Mouse (Mus musculus) left cerebral cortex, adult 2 months (tissue): ENCODE results near the gene Atp12a. TPM values are rescaled to one million over a fixed set of nuclear protein-coding genes. Genes with fewer than 3 reads are reported as not detected.

ENCODE experiments used
- DNase-seq, 2 experiments: peaks; one replicate each; pipeline ENCODE4 v3.0.0; 2021 to 2022; ENCODE audit warnings: low spot score in 2 of 2, mixed read lengths in 1 of 2; ENCODE audit errors: extremely low spot score in 1 of 2
- H3K27ac ChIP-seq: fragments of 200-600 bp; 2 replicates; pipeline ENCODE4 v1.8.1; 2022
- H3K4me3 ChIP-seq: fragments of 200-600 bp; 2 replicates; pipeline ENCODE4 v1.8.1; 2022
- CTCF ChIP-seq: fragments of 200-600 bp; IDR thresholded peaks from 2 replicates; pipeline ENCODE4 v1.8.1; 2022; ENCODE audit warnings: antibody characterized with exemption, mild to moderate bottlenecking, moderate library complexity
- intact Hi-C: fragments of 180-260 bp; cut with DNase I; formaldehyde crosslinking; loops from one replicate; pipeline ENCODE4 v1.15.1; 2025
- long read RNA-seq, 2 experiments: library from polyadenylated mRNA; stranded (forward); transcript quantifications; one replicate each; pipeline ENCODE4 v2.0.0; 2021; ENCODE audit warnings: borderline mapping rate in 2 of 2
- total RNA-seq, 2 experiments: library from RNA; stranded (reverse); gene quantifications; 2 replicates each; pipeline ENCODE4 v1.2.3; 2021

Gene Atp12a
- total RNA-seq, result under 1 TPM; 0.09 to 0.27 TPM
- long read RNA-seq, experiment 1, result 0 reads
- long read RNA-seq, experiment 2, partial matches to known transcripts, result 0 of 2 reads
- long read RNA-seq, experiment 2, other reads (novel, unspliced or antisense), result 2 of 2 reads

DNA sequence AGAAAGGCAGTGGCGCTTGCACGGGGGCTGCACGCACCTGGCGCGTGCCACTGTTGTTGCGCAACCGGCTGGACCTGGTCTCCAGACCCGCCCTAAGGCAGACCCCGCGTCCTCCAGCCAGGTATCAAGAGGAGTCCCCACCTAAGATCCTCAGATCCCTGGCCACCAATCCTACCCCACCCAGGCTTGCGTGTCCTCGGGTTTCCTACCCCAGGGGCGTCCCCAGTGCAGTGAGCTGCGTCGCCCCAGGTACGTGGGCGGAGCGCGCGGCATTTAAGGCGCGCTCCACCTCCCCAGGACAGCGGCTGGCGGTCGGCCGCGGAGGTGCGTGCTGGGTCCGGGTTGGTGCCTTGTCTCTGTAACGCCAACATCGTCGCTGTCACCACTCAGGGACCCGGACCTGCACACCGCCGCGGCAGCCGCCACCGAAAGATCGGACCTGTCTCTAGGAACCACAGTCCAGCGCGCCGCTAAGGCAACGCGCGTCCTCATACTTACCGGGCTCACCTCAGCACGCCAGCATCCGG is at the start of gene Atp12a:
Gene Atp12a, plus strand, starts transcription at position 358 of the 527 bp plus-strand sequence.
- Histone ChIP-seq H3K27ac (no peak within 1 kb of the TSS), H3K4me3 (peak within 1 kb of the TSS; percentile 39)
- intact Hi-C loops, result no loop called here
- no peak for TF ChIP-seq CTCF
- DNase-seq, result no peak

GRCm38 (mm10) chr14:56315519-56315918 is 49.3 kb upstream of the Atp12a start:
- Histone ChIP-seq H3K4me3 (no peak overlapping the region), H3K27ac (no peak overlapping the region)
- DNase-seq, result no peak
- no peak for TF ChIP-seq CTCF
- intact Hi-C loops, result loop anchor here (2.0 kb wide), 1 partner anchor 37 kb away; no protein-coding TSS in a partner anchor

DNA sequence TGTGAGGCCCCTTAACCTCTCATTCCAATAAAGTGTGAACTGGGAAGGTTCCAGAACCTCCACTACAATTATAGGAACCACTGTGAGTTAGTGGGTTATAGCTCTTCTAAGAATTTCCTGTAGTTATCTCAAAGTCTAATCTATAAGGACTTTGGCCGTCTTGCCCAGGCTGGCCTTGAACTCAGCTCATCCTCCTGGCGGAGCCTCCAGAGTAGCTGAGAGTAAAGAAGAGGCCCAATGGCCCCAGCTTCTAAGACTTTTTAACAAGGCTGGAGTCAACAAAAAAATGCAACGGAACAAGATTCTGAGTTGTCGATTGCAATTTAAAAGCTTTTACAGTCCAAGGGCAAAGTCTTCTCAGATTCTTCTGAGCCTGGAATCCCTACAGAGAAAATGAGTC is 48.5 kb upstream of the Atp12a start:
- no peak for TF ChIP-seq CTCF
- no peak overlapping the region for H3K27ac ChIP-seq
- intact Hi-C loops, result no loop called here
- no peak for DNase-seq
- H3K4me3 ChIP-seq, result no peak overlapping the region

DNA sequence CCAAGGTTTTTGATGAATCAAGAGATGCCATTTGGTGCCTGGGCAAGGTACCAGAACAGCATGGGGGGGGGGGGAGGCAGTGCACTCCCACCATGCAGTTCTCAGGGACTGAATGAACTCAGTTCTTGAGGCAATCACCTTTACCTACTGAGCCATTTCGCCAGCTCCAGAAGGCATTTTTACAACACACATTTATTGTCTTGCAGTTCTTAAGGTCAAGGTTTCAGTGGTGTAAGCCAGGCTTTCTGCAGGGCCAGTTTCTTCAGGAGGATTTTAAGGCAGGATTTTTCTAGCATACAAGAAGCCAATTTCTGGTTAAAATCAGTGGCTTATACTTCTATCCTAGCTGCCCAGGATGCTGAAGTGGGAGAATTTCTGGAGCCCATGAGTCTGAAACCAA is 41.9 kb upstream of the Atp12a start:
- H3K4me3 ChIP-seq, result no peak overlapping the region
- DNase-seq, result no peak
- TF ChIP-seq CTCF, result no peak
- intact Hi-C loops, result no loop called here
- no peak overlapping the region for H3K27ac ChIP-seq

DNA sequence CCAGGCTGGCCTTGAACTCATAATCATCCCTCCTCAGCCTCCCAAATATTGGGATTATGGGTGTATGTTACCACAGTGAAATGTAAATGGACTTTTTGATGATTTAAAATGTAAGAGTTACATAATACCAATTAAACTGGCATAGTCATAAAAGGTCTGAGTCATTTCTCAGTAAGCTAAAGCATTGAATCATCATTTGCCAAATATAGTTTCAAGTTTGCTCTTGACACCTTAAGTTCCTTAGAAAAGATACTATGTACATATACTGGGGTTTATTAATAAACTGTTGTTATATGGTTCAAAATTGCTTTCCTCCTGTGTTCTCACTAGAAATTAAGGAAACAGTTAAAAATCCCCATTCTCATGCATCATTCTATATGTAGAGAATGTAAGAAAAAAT is 39.8 kb upstream of the Atp12a start:
- no peak overlapping the region for H3K4me3 ChIP-seq
- DNase-seq, result no peak
- no peak overlapping the region for H3K27ac ChIP-seq
- TF ChIP-seq CTCF, result no peak
- intact Hi-C loops, result no loop called here

DNA sequence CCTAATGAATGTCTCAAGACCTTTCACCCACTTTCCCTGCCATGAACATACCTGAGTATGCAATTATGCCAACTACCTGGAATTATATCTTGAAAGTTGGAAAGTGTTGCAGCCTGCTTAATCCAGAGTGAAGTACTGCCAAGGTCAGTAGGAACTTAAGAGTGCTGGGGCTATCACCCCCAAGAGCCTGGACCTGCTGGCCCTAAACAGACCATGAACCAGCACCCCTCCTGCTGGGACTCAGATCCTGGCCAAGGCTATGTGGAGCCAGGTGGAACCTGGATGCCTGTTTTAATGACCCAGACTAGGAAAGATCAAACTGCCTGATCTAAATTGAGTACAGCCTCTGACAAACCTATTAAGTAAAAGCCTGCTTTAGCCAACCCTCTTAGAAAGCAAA is 31.2 kb upstream of the Atp12a start:
- intact Hi-C loops, result no loop called here
- Histone ChIP-seq H3K4me3 (no peak overlapping the region), H3K27ac (no peak overlapping the region)
- no peak for TF ChIP-seq CTCF
- no peak for DNase-seq

- Histone ChIP-seq H3K27ac (no peak overlapping the region), H3K4me3 (no peak overlapping the region)
- no peak for DNase-seq
- no peak for TF ChIP-seq CTCF
- intact Hi-C loops, result no loop called here
Observed at GRCm38 (mm10) chr14:56334437-56334836, 30.4 kb upstream of the Atp12a start.

- intact Hi-C loops, result no loop called here
- H3K27ac ChIP-seq, result no peak overlapping the region
- TF ChIP-seq CTCF, result no peak
- no peak for DNase-seq
- no peak overlapping the region for H3K4me3 ChIP-seq
Observed at GRCm38 (mm10) chr14:56336032-56336431, 28.8 kb upstream of the Atp12a start.

GRCm38 (mm10) chr14:56337075-56337474 is 27.8 kb upstream of the Atp12a start:
- H3K27ac ChIP-seq, result no peak overlapping the region
- intact Hi-C loops, result no loop called here
- no peak for DNase-seq
- no peak for TF ChIP-seq CTCF
- no peak overlapping the region for H3K4me3 ChIP-seq

DNA sequence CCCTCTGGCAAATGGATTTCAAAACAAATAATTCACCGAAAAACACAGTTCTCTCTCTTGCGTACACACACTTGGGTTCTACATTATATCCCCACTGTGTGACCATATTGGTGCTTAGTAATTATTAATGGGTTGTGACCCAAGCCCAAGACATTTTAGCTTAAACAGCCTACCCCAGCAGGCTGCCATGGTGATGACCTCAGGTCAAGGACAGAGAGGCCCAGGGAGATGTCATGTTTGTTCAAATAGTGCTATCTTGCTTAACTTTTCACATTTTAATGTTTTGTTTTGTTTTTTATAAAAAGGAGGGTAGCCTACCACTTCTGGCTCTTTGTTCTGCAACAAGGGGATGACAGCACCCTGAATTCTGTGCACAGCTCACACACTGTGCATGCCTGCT is 27.2 kb upstream of the Atp12a start:
- no peak overlapping the region for H3K27ac ChIP-seq
- H3K4me3 ChIP-seq, result no peak overlapping the region
- TF ChIP-seq CTCF, result no peak
- no peak for DNase-seq
- intact Hi-C loops, result no loop called here

DNA sequence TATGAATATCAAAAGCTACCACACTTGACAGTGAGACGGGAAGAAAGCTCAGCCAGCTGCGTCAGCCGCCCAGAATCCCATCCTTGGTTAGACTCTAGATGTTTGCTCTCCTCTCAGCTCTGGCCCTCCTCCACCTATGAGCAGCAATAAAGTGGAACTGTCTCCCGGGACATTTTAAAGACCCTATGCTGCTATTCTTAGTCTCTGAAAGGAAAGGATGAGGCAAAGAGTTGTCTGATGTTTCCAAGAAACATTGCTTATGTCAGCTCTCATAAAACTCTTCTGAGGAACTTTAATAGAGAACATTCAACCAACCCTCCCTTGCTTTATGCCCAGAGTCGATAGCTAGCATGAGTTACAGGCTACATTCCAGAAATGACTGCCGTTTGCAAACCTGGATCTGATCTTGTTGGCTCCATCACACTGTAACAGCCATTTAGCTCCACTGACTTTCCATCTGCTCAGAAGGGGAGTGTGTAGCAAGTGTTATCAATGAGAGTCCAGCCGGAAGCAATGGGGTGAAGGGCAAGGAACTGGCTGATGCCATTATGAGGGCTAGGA is 25.9 kb upstream of the Atp12a start:
- no peak overlapping the region for H3K27ac ChIP-seq
- no peak for DNase-seq
- no peak for TF ChIP-seq CTCF
- H3K4me3 ChIP-seq, result no peak overlapping the region
- intact Hi-C loops, result no loop called here

GRCm38 (mm10) chr14:56348704-56349103 is 16.2 kb upstream of the Atp12a start:
- DNase-seq, result no peak

DNA sequence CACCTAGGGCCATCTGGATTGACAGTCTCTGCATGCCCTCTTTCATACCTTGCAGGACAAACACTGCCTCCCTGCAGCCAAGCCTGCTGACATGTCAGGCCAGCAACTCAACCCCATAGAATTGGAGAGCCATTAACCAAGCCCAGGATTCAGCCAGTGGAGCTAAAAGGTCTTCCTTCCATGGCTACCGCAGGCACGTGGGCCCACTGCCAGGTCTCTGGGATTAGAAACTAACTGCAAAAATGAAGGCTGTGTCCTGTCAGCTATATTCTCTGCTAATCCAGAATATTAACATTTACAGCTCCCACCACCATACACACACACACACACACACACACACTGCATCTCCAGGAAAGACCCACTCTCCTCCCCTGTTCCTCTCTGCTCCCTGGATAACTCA is 15.3 kb upstream of the Atp12a start:
- intact Hi-C loops, result no loop called here

More at GRCm38 (mm10) chr14:56348704-56349103, 16.2 kb upstream of the Atp12a start:
- no peak overlapping the region for H3K27ac ChIP-seq
- H3K4me3 ChIP-seq, result no peak overlapping the region
- intact Hi-C loops, result no loop called here
- TF ChIP-seq CTCF, result no peak

More for the DNA sequence above, 15.3 kb upstream of the Atp12a start:
- H3K4me3 ChIP-seq, result no peak overlapping the region
- no peak overlapping the region for H3K27ac ChIP-seq
- no peak for DNase-seq
- no peak for TF ChIP-seq CTCF
